Mouse (Mus musculus) splenic B cell, adult 2 months (primary cell): ENCODE results near the gene Ddx47.

Experiments used
- DNase-seq: peaks from one replicate; pipeline ENCODE4 v3.0.0-alpha.2; 2011; ENCODE audit warnings: low read depth, low spot score
- H3K27me3 ChIP-seq: 2 replicates; pipeline ENCODE4 v1.6.1; 2012; ENCODE audit warnings: mild to moderate bottlenecking, low read length, moderate library complexity, mixed read lengths; ENCODE audit not compliant: control insufficient read depth, poor library complexity, insufficient read depth, severe bottlenecking
- H3K36me3 ChIP-seq: 2 replicates; pipeline ENCODE4 v1.6.1; 2012; ENCODE audit warnings: mild to moderate bottlenecking, low read length, moderate library complexity, mixed read lengths; ENCODE audit not compliant: control insufficient read depth, poor library complexity, insufficient read depth, severe bottlenecking

The Ddx47 gene

GRCm38 (mm10) chr6:135011048-135011733 lies at the start of gene Ddx47:
TSS of gene Ddx47 (plus strand) at chr6:135011612.
- H3K36me3 ChIP-seq = peaks cover 2% of the 10 kb centered on the region
- no peaks in the 10 kb centered on the region for H3K27me3 ChIP-seq
- peak; percentile 95 for DNase-seq

- DNase-seq = no peak
- no peaks in the 10 kb centered on the region for H3K36me3 ChIP-seq
These were observed 49.4 kb upstream of the Ddx47 start for GRCm38 (mm10) chr6:134961858-134962517.

DNA sequence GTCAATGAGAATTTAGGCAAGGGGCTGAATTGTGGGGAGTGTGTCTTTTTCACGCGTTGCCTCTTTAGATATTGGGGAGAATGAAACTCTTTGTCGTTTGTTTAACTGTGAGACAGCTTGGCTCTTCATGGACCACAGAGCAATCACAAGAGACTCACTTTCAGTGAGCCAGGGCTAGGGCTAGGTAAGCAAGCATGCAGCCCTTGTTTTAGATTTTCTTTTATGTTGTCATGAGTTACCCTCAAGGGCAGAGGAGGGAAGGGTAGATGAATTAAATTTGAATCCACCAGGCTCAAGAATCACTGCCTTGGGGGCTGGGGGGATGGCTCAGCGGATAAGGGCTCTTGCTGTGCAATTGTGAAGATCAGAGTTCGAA lies 48.9 kb upstream of the Ddx47 start:
- Histone ChIP-seq H3K27me3 (no peaks in the 10 kb centered on the region), H3K36me3 (no peaks in the 10 kb centered on the region)
- DNase-seq = no peak

More at GRCm38 (mm10) chr6:134961858-134962517, 49.4 kb upstream of the Ddx47 start:
- H3K27me3 ChIP-seq = no peaks in the 10 kb centered on the region

GRCm38 (mm10) chr6:134963910-134964309 lies 47.5 kb upstream of the Ddx47 start:
- no peak for DNase-seq
- Histone ChIP-seq H3K27me3 (no peaks in the 10 kb centered on the region), H3K36me3 (no peaks in the 10 kb centered on the region)

DNA sequence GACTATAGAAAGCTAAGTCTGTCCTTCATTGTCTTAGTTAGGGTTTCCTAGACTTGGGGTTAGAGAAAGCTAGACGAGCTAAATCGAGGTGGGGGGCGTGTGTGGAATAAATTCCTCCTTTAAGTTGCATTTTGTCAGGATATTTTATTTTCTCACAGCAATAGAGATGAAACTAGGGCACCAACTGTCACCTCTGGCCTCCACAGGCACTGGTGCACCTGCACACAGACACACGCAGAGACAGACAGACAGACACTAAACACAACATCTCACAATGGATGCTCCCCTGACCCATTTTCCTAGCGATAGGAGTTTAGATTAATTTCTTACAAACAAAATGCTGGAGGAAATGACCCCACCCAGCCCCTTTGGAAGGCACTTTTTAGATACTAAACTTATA lies 44.7 kb upstream of the Ddx47 start:
- no peak for DNase-seq

GRCm38 (mm10) chr6:134968326-134968725 lies 43.1 kb upstream of the Ddx47 start:
- no peak for DNase-seq
- no peaks in the 10 kb centered on the region for H3K27me3 ChIP-seq

More for the DNA sequence above, 44.7 kb upstream of the Ddx47 start:
- H3K36me3 ChIP-seq = no peaks in the 10 kb centered on the region
- no peaks in the 10 kb centered on the region for H3K27me3 ChIP-seq

DNA sequence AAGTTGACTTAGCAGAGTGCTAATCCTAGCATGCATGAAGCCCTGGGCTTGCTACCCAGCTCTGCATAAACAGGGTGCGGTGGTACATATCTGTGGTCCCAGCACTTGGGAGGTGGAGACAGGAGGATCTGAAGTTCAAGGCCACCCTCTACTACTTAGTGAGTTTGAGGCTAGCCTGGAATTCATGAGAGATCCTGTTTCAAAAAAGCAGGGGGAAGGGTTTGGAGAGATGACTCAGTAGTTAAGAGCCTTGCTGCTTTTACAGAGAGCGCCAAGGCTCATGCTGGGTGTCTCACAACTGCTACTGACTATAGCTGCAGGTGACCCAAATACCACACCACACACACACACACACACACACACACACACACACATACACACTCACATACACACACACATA lies 41.9 kb upstream of the Ddx47 start:
- H3K36me3 ChIP-seq = no peaks in the 10 kb centered on the region
- DNase-seq = no peak
- H3K27me3 ChIP-seq = no peaks in the 10 kb centered on the region

More at GRCm38 (mm10) chr6:134968326-134968725, 43.1 kb upstream of the Ddx47 start:
- no peaks in the 10 kb centered on the region for H3K36me3 ChIP-seq

GRCm38 (mm10) chr6:134972096-134972495 lies 39.3 kb upstream of the Ddx47 start:
- no peaks in the 10 kb centered on the region for H3K27me3 ChIP-seq
- H3K36me3 ChIP-seq = no peaks in the 10 kb centered on the region
- no peak for DNase-seq

- no peaks in the 10 kb centered on the region for H3K27me3 ChIP-seq
- H3K36me3 ChIP-seq = no peaks in the 10 kb centered on the region
- DNase-seq = no peak
These were observed 34.8 kb upstream of the Ddx47 start for GRCm38 (mm10) chr6:134976628-134977027.

DNA sequence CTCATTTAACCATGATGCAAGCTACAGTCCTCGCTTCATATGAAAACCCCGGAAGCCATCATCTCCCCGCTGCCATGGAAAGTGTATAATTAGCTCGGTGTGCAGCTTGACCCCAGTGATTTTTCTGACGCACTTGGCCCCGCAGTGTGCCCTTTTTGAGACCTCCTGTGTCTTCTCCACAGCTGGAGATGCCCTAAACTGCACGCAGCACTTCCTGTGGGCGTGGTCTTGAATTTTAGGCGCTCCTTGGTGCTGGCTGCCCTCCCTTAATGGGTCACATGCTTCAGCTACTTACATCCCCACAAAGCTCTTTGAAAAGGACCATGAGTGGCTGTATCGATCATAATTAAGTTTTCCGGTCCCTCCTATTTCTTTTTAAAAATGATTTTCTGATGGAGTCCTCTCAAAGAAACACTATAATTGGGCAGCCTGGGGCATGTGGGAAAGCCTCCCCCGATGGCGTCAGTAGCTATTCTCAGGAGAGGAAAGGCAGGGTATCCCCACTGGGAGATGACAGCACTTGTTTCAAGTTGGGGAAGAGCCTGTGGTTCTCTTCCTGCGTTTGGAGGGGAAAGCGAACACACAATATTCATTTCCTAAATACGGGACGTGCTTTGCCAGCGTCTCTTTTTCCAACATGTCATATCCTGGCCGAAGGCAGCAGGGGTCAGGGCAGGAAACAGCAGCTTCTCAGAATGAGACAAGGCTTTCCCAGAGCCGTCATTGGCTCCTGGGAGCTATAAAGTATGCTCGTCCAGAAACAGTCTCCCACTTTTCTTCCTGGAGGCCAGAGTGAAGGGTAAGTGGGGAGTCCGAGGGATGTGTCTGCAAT lies 30.0 kb upstream of the Ddx47 start, which contains the start of gene Apold1:
TSS of gene Apold1 (plus strand) at position 488 of the 832 bp plus-strand sequence.
- peak; percentile 75 for DNase-seq
- Histone ChIP-seq H3K27me3 (no peaks in the 10 kb centered on the region), H3K36me3 (no peaks in the 10 kb centered on the region)

- Histone ChIP-seq H3K36me3 (no peaks in the 10 kb centered on the region), H3K27me3 (no peaks in the 10 kb centered on the region)
- DNase-seq = peak; percentile 84
These were observed 27.7 kb upstream of the Ddx47 start for GRCm38 (mm10) chr6:134983529-134984370.

- Histone ChIP-seq H3K27me3 (no peaks in the 10 kb centered on the region), H3K36me3 (no peaks in the 10 kb centered on the region)
- DNase-seq = peak; percentile 40
These were observed 26.7 kb upstream of the Ddx47 start for GRCm38 (mm10) chr6:134984748-134985147.

DNA sequence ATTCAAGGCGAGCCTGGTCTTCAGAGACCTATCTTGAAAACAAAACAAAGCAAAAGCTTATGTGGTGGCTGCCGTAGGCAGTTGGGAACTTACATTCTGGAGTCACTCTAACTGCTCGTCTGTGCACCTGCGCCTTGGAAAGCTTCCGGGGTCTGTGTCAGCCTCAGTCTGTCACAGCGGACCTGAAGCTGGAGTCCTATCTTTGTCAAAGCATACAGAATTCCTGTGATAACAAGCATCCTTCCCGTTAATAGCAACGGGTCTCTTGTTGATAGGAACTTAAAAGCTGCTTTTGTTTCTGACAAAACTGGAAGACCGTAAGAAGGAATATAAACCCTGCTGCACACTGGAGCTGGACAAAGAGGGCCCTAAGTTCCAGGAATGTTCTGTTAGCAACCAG lies 23.0 kb upstream of the Ddx47 start:
- H3K36me3 ChIP-seq = no peaks in the 10 kb centered on the region
- DNase-seq = no peak

GRCm38 (mm10) chr6:134990674-134991073 lies 20.7 kb upstream of the Ddx47 start:
- H3K27me3 ChIP-seq = no peaks in the 10 kb centered on the region
- H3K36me3 ChIP-seq = no peaks in the 10 kb centered on the region
- no peak for DNase-seq

More for the DNA sequence above, 23.0 kb upstream of the Ddx47 start:
- H3K27me3 ChIP-seq = no peaks in the 10 kb centered on the region
